Comparison of ENCODE assay signal across 9 mouse cellular contexts in the genomic region with DNA sequence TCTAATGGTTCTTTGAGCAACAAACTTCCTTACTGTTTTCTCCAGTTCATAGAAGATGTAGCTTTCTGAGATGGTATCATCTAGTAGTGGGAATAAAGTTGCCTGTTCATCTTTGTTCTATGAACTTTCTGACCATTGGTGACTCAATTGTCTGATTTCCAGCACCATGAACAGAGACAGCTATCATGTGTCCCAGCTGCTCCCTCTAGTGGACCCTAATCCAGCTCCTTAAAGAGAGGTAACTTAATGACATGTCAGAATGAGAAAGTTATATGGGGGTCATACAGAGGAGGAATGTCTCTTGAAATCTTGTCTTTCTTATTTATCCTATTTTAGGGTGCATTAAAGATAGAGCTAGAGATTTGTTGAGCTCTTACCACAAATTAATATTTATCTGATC.
DNase-seq lines count a peak whose midpoint lies in the region; ATAC-seq lines count a peak whose summit lies in the region.
"Had no signal": no experiment of that assay in that cellular context is flagged by ENCODE, and none has a peak within 500 bp of the region (broad histone marks: within the 10 kb centered on the region; RNA-seq: fewer than 3 reads in every experiment).

No protein-coding gene starts in this region.

- H3K27me3 ChIP-seq in hindbrain, embryonic 14.5 days (ENCODE audit: control insufficient read depth, insufficient read depth, low read length): no peaks in the 10 kb centered on the region
- no peaks in the 10 kb centered on the region for H3K27me3 ChIP-seq in hindbrain, embryonic 13.5 days
- H3K27me3 ChIP-seq: liver, embryonic 13.5 days had no signal

- DNase-seq in hindbrain, embryonic 14.5 days (ENCODE audit: low spot score): peak; percentile 46
- peak; percentile 41 for DNase-seq in testis, postnatal 10 days (ENCODE audit: low spot score)
- no peak for DNase-seq in testis, postnatal 14 days (ENCODE audit: low spot score)
- peak; percentile 70 for DNase-seq in embryo, embryonic 10.5 days (ENCODE audit: low spot score)
- no peak for DNase-seq in lung, postnatal 25 days (ENCODE audit: low spot score)
- DNase-seq in spleen, postnatal 36 days (ENCODE audit: low spot score in 2 of 2): no peak
- DNase-seq: liver, embryonic 13.5 days had no signal

- H3K4me3 ChIP-seq in hindbrain, embryonic 14.5 days (replicated peaks; ENCODE audit: low read length): no peak overlapping the region
- H3K4me3 ChIP-seq in hindbrain, embryonic 13.5 days: no peak overlapping the region
- H3K4me3 ChIP-seq: liver, embryonic 13.5 days had no signal

- no peak overlapping the region for H3K27ac ChIP-seq in hindbrain, embryonic 14.5 days
- no peak overlapping the region for H3K27ac ChIP-seq in hindbrain, embryonic 13.5 days
- H3K27ac ChIP-seq: liver, embryonic 13.5 days had no signal

- H3K4me2 ChIP-seq in hindbrain, embryonic 14.5 days (replicated peaks): no peak overlapping the region
- no peak overlapping the region for H3K4me2 ChIP-seq in hindbrain, embryonic 13.5 days
- H3K4me2 ChIP-seq: liver, embryonic 13.5 days had no signal

- H3K9me3 ChIP-seq in hindbrain, embryonic 14.5 days (ENCODE audit: control insufficient read depth, low read length): no peaks in the 10 kb centered on the region
- no peaks in the 10 kb centered on the region for H3K9me3 ChIP-seq in hindbrain, embryonic 13.5 days
- H3K9me3 ChIP-seq: liver, embryonic 13.5 days had no signal

- H3K36me3 ChIP-seq in hindbrain, embryonic 14.5 days (replicated peaks; ENCODE audit: control insufficient read depth, insufficient read depth): no peaks in the 10 kb centered on the region
- no peaks in the 10 kb centered on the region for H3K36me3 ChIP-seq in hindbrain, embryonic 13.5 days
- H3K36me3 ChIP-seq: liver, embryonic 13.5 days had no signal

- no peaks in the 10 kb centered on the region for H3K4me1 ChIP-seq in hindbrain, embryonic 14.5 days (replicated peaks; ENCODE audit: control insufficient read depth, insufficient read depth, low read length)
- H3K4me1 ChIP-seq in hindbrain, embryonic 13.5 days (replicated peaks): no peaks in the 10 kb centered on the region
- H3K4me1 ChIP-seq: liver, embryonic 13.5 days had no signal

- no peak overlapping the region for H3K9ac ChIP-seq in hindbrain, embryonic 14.5 days
- no peak overlapping the region for H3K9ac ChIP-seq in hindbrain, embryonic 13.5 days
- H3K9ac ChIP-seq: liver, embryonic 13.5 days had no signal

- no peak; the same call in 1 of the 2 replicates for ATAC-seq in hindbrain, embryonic 14.5 days (ENCODE audit: low FRiP score)
- no peak for ATAC-seq in hindbrain, embryonic 13.5 days (ENCODE audit: low FRiP score)
- ATAC-seq in megakaryocyte-erythroid progenitor cell, adult 5-6 weeks (replicated peaks; ENCODE audit: low FRiP score, low TSS enrichment, poor library complexity, severe bottlenecking): no peak

Comparison
In these comparisons a context has a peak if more than half of its experiments do, and no peak if none do; other contexts are left out.
1. DNase-seq: peak in hindbrain, embryonic 14.5 days (single experiment), testis, postnatal 10 days (single experiment) and embryo, embryonic 10.5 days (single experiment); none in testis, postnatal 14 days (single experiment), lung, postnatal 25 days (single experiment) and spleen, postnatal 36 days (0 of 2).